Mouse (Mus musculus) heart, adult 2 months (tissue): ENCODE data around the gene Kcnj14.

Experiments used
- CTCF ChIP-seq: fragments of 200-600 bp; IDR thresholded peaks from 2 replicates; pipeline ENCODE4 v1.8.1; 2022; ENCODE audit warnings: antibody characterized with exemption, mild to moderate bottlenecking, moderate library complexity
- EP300 ChIP-seq: fragments of 200-500 bp; IDR thresholded peaks from 2 replicates; pipeline ENCODE4 v1.6.1; 2011; ENCODE audit warnings: low read depth, low read length, control low read depth; ENCODE audit not compliant: insufficient read depth

DNA sequence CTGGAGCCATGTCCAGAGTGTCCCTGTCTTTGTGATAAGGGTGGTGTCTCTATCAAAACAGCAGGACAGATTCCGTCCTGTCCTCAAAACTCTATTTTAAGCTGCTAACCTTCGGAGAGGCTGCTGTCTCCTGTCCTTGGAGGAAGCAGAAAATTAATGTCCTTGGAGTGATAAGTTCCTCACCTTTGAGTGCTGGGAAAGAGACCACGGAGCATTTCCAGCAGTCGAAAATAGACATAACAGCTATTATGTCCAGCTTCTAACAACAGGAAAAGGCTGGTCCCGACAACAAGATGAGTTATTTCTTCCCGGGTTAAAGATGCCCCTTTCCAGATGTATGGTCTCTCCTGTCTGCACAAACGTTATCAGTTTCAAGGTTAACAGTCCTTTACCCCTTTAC lies 49.3 kb downstream of the Kcnj14 start:
- TF ChIP-seq EP300 = no peak
- no peak for TF ChIP-seq CTCF
